Mouse (Mus musculus): Measurements from ENCODE around the gene Ssxb6.
"Not testable (repeated sequence)": the region's sequence is repeated elsewhere in the genome, so short reads cannot be mapped to it uniquely, and the experiment has no call there.

Gene Ssxb6

GRCm38 (mm10) chrX:8548155-8548554 is at the start of gene Ssxb6:
Ssxb6 (minus strand) TSS chrX:8548255.
- DNase-seq (ENCODE audit: inconsistent ontology term) = not testable (repeated sequence)

- not testable (repeated sequence) for DNase-seq (ENCODE audit: inconsistent ontology term)
Observed at GRCm38 (mm10) chrX:8591716-8592115, 43.7 kb upstream of the Ssxb6 start, which contains the start of gene Ssxb3. Ssxb3 (minus strand) TSS chrX:8591816.

- DNase-seq (ENCODE audit: inconsistent ontology term) = no peak
Observed at GRCm38 (mm10) chrX:8524854-8525253, 23.2 kb downstream of the Ssxb6 start, which contains the start of gene Gm14459. Gm14459 (minus strand) TSS chrX:8524954.

Measured in Muller cell, postnatal 12 days (primary cell).